Mouse (Mus musculus) E14TG2a.4 (cell line): Measurements from ENCODE around the gene Lrrc47.
A peak's percentile ranks its signal among the peaks of the same experiment; 100 is the strongest.

Experiments used
- CTCF ChIP-seq: conservative IDR thresholded peaks from 2 replicates; pipeline ENCODE4 v1.5.1; 2014; ENCODE audit warnings: low read length
- NANOG ChIP-seq: IDR thresholded peaks from 2 replicates; pipeline ENCODE4 v1.6.1; 2014; ENCODE audit warnings: borderline replicate concordance, low read length, mixed read lengths
- POU5F1 ChIP-seq: IDR thresholded peaks from 2 replicates; pipeline ENCODE4 v1.6.1; 2014; ENCODE audit warnings: low read length, borderline replicate concordance

DNA sequence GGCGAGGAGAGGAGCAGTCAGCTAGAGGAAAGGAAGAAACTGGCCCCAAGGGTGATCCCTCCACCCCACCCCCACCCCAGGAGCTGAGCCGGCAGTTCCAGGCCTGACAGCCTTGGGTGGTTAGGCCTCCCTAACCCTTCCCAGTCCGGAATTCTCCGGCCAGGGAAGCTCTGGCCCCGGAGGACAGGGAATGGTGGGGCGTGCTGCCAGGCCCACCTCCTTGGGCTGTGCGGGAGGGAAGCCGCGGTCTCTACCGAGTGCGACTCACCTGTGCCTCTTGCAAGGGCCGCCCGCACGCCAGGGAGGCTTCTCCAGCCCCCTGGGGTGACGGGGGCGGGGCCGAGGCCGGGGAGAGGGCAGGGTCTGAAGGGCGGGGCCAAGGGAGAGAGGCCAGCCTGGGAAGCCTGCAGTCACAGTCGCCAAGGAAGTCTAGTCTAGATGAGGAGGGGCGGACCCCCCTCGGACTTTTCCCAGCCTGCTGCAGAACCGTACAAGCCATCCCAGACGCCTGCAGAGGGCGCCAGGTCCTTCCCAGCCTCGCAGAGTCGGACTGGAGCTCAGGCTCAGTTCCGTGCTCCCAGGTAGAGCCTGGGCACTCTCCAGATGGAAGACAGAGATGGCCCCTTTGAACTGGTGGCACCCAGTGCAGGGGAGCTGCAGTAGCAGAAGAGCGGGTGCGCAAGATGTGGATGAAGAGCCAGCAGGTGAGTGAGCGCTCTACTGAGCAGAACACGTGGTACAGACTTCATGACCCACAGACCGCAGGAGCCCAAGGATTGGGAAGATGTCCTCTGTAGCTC lies 14.3 kb downstream of the Lrrc47 start, which contains the start of gene Smim1:
- peak; percentile 41 for TF ChIP-seq CTCF
- TF ChIP-seq POU5F1 = no peak
- no peak for TF ChIP-seq NANOG
